Mouse (Mus musculus): Measurements from ENCODE around the gene Rpl38. TPM values are rescaled to one million over a fixed set of nuclear protein-coding genes. Genes with fewer than 3 reads are reported as not detected.
A peak's percentile ranks its signal among the peaks of the same experiment; 100 is the strongest.
"Not testable (repeated sequence)": the region's sequence is repeated elsewhere in the genome, so short reads cannot be mapped to it uniquely, and the experiment has no call there.

Rpl38 gene
- polyA plus RNA-seq, 1 experiment from 2014 or later: 903 TPM

- H3K27me3 ChIP-seq (replicated peaks): no peaks in the 10 kb centered on the region
- ATAC-seq (ENCODE audit: low FRiP score, low read depth): no peak
- no peak overlapping the region for H3K4me2 ChIP-seq (replicated peaks)
- no peak overlapping the region for H3K4me3 ChIP-seq
- H3K9me3 ChIP-seq: no peaks in the 10 kb centered on the region
- H3K27ac ChIP-seq: no peak overlapping the region
- no peaks in the 10 kb centered on the region for H3K4me1 ChIP-seq
- H3K36me3 ChIP-seq: no peaks in the 10 kb centered on the region
- no peak overlapping the region for H3K9ac ChIP-seq
- 93% methylated on average over 14 of the region's 14 CpGs for WGBS
These were observed 6.2 kb upstream of the Rpl38 start for GRCm38 (mm10) chr11:114662161-114662560.

DNA sequence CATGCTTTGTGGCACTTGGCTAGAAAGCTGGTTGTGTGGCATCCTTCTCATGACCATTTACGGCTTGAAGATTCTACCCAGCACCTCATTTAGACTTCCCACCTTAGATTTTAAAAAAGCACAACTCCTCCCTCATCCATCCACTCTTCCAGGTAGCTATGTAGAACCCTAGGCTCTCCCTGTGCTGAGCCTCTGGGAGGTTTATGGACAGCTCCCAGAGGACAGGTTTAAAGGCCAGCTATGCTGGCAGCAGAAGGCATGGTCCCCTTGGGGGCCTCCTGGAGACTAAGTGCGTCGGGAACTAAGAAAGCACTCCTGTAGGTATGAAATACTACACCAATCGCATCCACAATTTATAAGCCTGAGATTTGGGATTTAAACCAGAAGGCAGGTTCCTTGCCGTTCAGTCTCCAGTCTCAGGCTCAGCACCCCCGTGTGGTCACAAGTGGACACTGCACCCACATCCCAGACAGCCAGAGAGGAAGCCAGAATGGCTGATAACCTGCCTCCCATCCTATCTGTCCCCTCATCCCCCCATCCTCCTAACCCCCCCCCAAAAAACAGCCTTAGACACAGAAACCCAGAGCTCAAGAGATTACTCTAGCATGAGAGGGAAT is 5.5 kb upstream of the Rpl38 start:
- no peak overlapping the region for H3K4me3 ChIP-seq
- no peak overlapping the region for H3K4me2 ChIP-seq (replicated peaks)
- H3K27ac ChIP-seq: no peak overlapping the region
- no peaks in the 10 kb centered on the region for H3K27me3 ChIP-seq (replicated peaks)
- H3K36me3 ChIP-seq: no peaks in the 10 kb centered on the region
- no peaks in the 10 kb centered on the region for H3K9me3 ChIP-seq
- WGBS: 40% methylated on average over 6 of the region's 6 CpGs
- H3K9ac ChIP-seq: no peak overlapping the region
- no peaks in the 10 kb centered on the region for H3K4me1 ChIP-seq
- no peak for ATAC-seq (ENCODE audit: low FRiP score, low read depth)

- Histone ChIP-seq H3K27ac (no peak overlapping the region), H3K4me3 (no peak overlapping the region), H3K9ac (no peak overlapping the region), H3K4me1 (peaks cover under 1% of the 10 kb centered on the region), H3K36me3 (no peaks in the 10 kb centered on the region), H3K27me3 (replicated peaks) (no peaks in the 10 kb centered on the region), H3K9me3 (no peaks in the 10 kb centered on the region), H3K4me2 (replicated peaks) (no peak overlapping the region)
- 79% methylated on average over 7 of the region's 7 CpGs for WGBS
- no peak for ATAC-seq (ENCODE audit: low FRiP score, low read depth)
These were observed 4.2 kb upstream of the Rpl38 start for GRCm38 (mm10) chr11:114664164-114664563.

GRCm38 (mm10) chr11:114665463-114665862 is 2.9 kb upstream of the Rpl38 start:
- no peak overlapping the region for H3K4me3 ChIP-seq
- WGBS: 69% methylated on average over 2 of the region's 2 CpGs
- H3K9ac ChIP-seq: no peak overlapping the region
- no peak overlapping the region for H3K4me2 ChIP-seq (replicated peaks)
- peaks cover 4% of the 10 kb centered on the region; the same call in 1 of the 2 replicates for H3K36me3 ChIP-seq
- ATAC-seq (ENCODE audit: low FRiP score, low read depth): no peak
- no peaks in the 10 kb centered on the region for H3K27me3 ChIP-seq (replicated peaks)
- no peak overlapping the region for H3K27ac ChIP-seq
- H3K9me3 ChIP-seq: no peaks in the 10 kb centered on the region
- peaks cover 13% of the 10 kb centered on the region for H3K4me1 ChIP-seq

GRCm38 (mm10) chr11:114666786-114667185 is 1.5 kb upstream of the Rpl38 start:
- Histone ChIP-seq H3K36me3 (peaks cover 17% of the 10 kb centered on the region), H3K4me2 (replicated peaks) (no peak overlapping the region), H3K27ac (no peak overlapping the region), H3K27me3 (replicated peaks) (no peaks in the 10 kb centered on the region), H3K9ac (no peak overlapping the region), H3K4me3 (no peak overlapping the region), H3K9me3 (no peaks in the 10 kb centered on the region), H3K4me1 (peaks cover 18% of the 10 kb centered on the region)
- 16% methylated on average over 13 of the region's 13 CpGs for WGBS
- no peak for ATAC-seq (ENCODE audit: low FRiP score, low read depth)

GRCm38 (mm10) chr11:114667236-114667931 is 940 bp upstream of the Rpl38 start:
- Histone ChIP-seq H3K9ac (no peak overlapping the region), H3K9me3 (no peaks in the 10 kb centered on the region), H3K4me3 (no peak overlapping the region), H3K4me1 (peaks cover 18% of the 10 kb centered on the region), H3K4me2 (replicated peaks) (no peak overlapping the region), H3K27me3 (replicated peaks) (no peaks in the 10 kb centered on the region), H3K27ac (no peak overlapping the region), H3K36me3 (peaks cover 23% of the 10 kb centered on the region)
- WGBS: 54% methylated on average over 17 of the region's 18 CpGs
- ATAC-seq (ENCODE audit: low FRiP score, low read depth): peak; percentile 23; the same call in 1 of the 2 replicates

GRCm38 (mm10) chr11:114667932-114668285 is 415 bp upstream of the Rpl38 start:
- not testable (repeated sequence) for H3K9me3 ChIP-seq; H3K27ac ChIP-seq; H3K4me2 ChIP-seq (replicated peaks); H3K27me3 ChIP-seq (replicated peaks); H3K9ac ChIP-seq; H3K4me3 ChIP-seq
- 0 out of 2 replicates have a peak, but pooled peaks have one; percentile 10 for ATAC-seq (ENCODE audit: low FRiP score, low read depth)
- Histone ChIP-seq H3K4me1 (peaks cover 18% of the 10 kb centered on the region), H3K36me3 (peaks cover 28% of the 10 kb centered on the region)
- 28% methylated on average over 11 of the region's 11 CpGs for WGBS

DNA sequence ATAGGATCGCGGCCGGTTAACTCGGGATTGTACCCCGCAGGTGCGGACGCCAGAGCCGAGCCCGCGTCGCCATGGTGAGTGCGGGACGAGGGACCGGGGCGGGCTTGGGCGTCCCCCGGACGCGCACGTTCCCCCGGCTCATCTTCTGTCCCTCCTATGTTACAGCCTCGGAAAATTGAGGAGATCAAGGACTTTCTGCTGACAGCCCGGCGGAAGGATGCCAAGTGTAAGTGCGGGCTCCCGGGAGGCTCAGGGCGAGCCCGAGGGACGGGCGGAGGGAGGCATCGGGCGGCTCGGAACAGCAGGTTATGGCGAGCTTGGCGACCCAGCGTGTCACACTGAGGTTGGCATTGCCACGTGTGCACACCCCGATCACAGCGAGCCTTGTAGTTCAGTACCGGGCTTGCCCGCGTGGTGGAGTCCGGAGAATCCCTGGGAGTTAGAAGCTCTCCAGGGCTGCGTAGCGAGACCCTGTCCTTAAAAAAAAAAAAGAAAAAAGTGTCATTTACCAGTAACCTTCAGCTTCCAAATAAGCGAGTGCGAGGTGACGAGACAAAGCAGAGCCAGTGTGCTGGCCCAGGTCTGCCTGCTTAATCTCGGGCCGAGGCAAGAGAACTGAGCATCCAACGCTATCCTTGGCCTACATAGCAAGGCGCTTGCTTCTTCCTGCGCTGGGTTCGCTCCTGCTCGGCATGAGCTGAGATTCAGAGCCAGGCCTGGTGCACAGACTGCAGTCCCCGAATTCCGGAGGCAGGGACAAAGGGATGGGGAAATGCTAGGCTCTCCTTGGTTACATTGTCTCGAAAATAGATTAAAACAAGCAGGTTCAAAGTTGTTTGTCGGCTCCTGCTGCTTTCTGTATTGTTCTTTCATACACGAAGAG is 658 bp downstream of the Rpl38 start:
- Histone ChIP-seq H3K27me3 (replicated peaks) (no peaks in the 10 kb centered on the region), H3K36me3 (peaks cover 39% of the 10 kb centered on the region), H3K4me2 (replicated peaks) (peak overlapping the region; percentile 98), H3K9ac (peak overlapping the region; percentile 90), H3K4me3 (peak overlapping the region; percentile 91), H3K4me1 (peaks cover 18% of the 10 kb centered on the region), H3K9me3 (no peaks in the 10 kb centered on the region), H3K27ac (peak overlapping the region; percentile 82)
- peak; percentile 72 for ATAC-seq (ENCODE audit: low FRiP score, low read depth)
- WGBS: under 1% methylated on average over 57 of the region's 60 CpGs

DNA sequence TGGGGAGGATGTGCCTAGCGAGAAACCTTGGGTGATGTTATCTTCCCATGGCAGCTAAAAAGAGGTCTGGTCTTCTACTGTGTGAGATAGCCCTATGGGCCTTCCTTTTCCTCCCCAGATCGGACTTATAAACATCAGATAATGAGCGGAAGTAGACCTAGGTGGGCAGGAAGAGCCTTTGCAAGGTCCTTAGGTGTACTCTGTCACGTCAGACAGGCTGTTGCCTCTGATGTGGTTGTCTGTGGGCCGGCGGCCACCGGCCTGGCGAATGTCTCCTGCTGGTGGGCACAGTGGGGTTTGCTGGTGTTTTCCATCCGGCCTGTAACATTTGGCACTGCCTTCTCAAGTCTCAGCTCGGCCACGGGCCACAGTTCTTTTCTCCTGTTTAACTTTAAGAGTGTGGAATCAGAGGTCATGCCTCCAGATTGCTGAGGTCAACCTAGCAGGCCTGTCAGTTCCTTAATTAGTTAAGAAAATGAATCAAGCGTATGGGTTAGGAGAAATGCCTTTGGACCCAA is 1.4 kb downstream of the Rpl38 start:
- H3K27me3 ChIP-seq (replicated peaks): no peaks in the 10 kb centered on the region
- peaks cover 18% of the 10 kb centered on the region for H3K4me1 ChIP-seq
- no peak for ATAC-seq (ENCODE audit: low FRiP score, low read depth)
- H3K9me3 ChIP-seq: no peaks in the 10 kb centered on the region
- peaks cover 39% of the 10 kb centered on the region for H3K36me3 ChIP-seq
- H3K4me3 ChIP-seq: peak overlapping the region; percentile 91
- no peak overlapping the region for H3K27ac ChIP-seq
- H3K4me2 ChIP-seq (replicated peaks): peak overlapping the region; percentile 98
- 31% methylated on average over 12 of the region's 12 CpGs for WGBS
- H3K9ac ChIP-seq: peak overlapping the region; percentile 90

DNA sequence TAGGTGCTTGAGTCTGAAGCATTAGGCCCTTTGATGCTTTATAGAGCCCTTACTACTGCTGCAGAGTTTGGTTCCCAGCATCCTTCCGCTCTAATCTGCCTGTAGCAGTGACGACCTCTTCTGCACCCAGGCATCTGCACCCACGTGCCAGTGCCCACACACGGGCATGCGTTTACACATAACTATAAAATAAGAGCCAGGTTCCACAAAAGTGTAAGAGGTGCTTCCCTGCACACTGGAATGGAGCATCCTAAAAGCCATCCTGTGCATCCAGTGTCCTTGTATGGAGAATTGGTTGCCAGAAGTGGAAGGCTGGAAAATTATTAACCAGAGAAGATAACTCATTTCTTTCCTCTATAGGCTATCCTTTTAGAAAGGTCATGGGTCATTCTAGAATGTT is 2.8 kb downstream of the Rpl38 start:
- Histone ChIP-seq H3K4me2 (replicated peaks) (no peak overlapping the region), H3K4me1 (peaks cover 29% of the 10 kb centered on the region), H3K9me3 (no peaks in the 10 kb centered on the region), H3K27ac (no peak overlapping the region), H3K36me3 (peaks cover 39% of the 10 kb centered on the region), H3K27me3 (replicated peaks) (no peaks in the 10 kb centered on the region), H3K4me3 (no peak overlapping the region), H3K9ac (no peak overlapping the region)
- ATAC-seq (ENCODE audit: low FRiP score, low read depth): no peak
- WGBS: 92% methylated on average over 5 of the region's 5 CpGs

DNA sequence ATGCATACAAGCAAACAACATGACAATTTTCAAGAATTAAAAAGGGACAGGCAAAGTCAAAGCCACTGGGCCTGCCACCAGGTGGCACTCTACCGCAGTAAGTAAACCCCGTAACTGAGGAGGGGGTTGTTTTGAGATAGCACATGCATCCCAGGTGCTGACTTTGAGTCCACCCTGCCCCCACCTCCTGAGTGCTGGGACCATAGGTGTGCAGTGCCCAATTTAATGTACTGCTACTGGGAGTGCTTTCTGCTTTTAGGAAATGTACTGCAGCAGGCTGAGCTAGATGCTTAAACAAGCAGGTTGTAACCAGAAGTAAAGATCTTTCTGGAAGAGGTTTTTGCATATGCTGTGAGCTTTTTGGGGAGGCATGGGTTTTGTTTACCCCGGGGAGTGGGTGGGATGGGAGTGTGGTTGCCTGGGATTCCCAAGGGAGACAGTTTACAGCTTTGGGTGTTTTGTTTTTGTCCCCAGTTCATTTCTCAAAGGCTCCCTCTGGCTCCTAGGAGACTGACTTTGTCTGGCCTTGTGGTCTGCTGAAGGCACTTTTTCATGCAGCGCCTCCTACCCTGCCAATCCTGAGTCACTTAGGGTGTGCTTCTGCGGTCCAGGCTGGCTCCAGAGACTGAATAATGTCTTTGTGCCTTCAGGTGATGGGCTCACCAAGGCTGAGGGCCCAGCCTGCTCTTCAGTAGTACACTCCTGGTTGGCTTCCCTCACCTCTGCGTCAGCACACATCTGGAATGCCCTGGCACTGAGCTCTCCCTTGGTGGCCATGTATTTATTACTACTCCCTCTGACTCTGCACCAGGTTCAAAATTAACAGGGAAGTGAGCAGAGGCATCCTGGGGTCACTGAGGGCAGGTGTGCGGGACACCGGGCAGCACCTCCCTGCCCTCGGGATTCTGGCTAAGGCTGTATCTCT is 4.7 kb downstream of the Rpl38 start:
- 63% methylated on average over 9 of the region's 9 CpGs for WGBS
- H3K4me1 ChIP-seq: peaks cover 44% of the 10 kb centered on the region
- no peaks in the 10 kb centered on the region for H3K9me3 ChIP-seq
- peaks cover 6% of the 10 kb centered on the region; the same call in 1 of the 2 replicates for H3K27me3 ChIP-seq (replicated peaks)
- H3K36me3 ChIP-seq: peaks cover 39% of the 10 kb centered on the region
- ATAC-seq (ENCODE audit: low FRiP score, low read depth): no peak
- H3K4me3 ChIP-seq: no peak overlapping the region
- no peak overlapping the region for H3K27ac ChIP-seq
- H3K9ac ChIP-seq: no peak overlapping the region
- H3K4me2 ChIP-seq (replicated peaks): no peak overlapping the region

All from neural tube, embryonic 12.5 days (tissue).